In genomic region chr6:59024164-59024724, GRCm38 (mm10) we compare ENCODE assay signal across 8 mouse cellular contexts. TPM values are rescaled to one million over a fixed set of nuclear protein-coding genes. Genes with fewer than 3 reads are reported as not detected.
DNase-seq lines count a peak whose midpoint lies in the region; ATAC-seq and TF ChIP-seq lines count a peak whose summit lies in the region.

Gene Fam13a, minus strand, starts transcription at chr6:59024549.

- ATAC-seq in forebrain, embryonic 14.5 days, result peak; percentile 99
- ATAC-seq in liver, embryonic 14.5 days (ENCODE audit: insufficient read depth), result peak; percentile 92
- ATAC-seq in neural tube, embryonic 12.5 days (ENCODE audit: low FRiP score, low read depth), result peak; percentile 98

- peaks cover 7% of the 10 kb centered on the region for H3K4me1 ChIP-seq in E14TG2a.4 (replicated peaks; ENCODE audit: low read depth, low read length)
- peaks cover 3% of the 10 kb centered on the region; the same call in 1 of the 2 replicates for H3K4me1 ChIP-seq in forebrain, embryonic 14.5 days (ENCODE audit: control insufficient read depth, insufficient read depth, low read length)
- no peaks in the 10 kb centered on the region; a peak in 1 of 4 replicates for H3K4me1 ChIP-seq in liver, embryonic 14.5 days (replicated peaks; ENCODE audit: control insufficient read depth in 2 of 2, insufficient read depth in 2 of 2, low read length in 1 of 2)
- H3K4me1 ChIP-seq in neural tube, embryonic 12.5 days, result no peaks in the 10 kb centered on the region

- intact Hi-C loops in heart, postnatal 10 days (cut with DNase I), result no loop called here

- H3K9me3 ChIP-seq in E14TG2a.4 (ENCODE audit: low read length), result no peaks in the 10 kb centered on the region
- no peaks in the 10 kb centered on the region for H3K9me3 ChIP-seq in forebrain, embryonic 14.5 days (replicated peaks; ENCODE audit: control insufficient read depth, low read length)
- H3K9me3 ChIP-seq in liver, embryonic 14.5 days (ENCODE audit: control insufficient read depth, low read length), result no peaks in the 10 kb centered on the region
- no peaks in the 10 kb centered on the region for H3K9me3 ChIP-seq in neural tube, embryonic 12.5 days

- 0 out of 2 replicates have a peak, but pooled peaks cover 4% of the 10 kb centered on the region for H3K27me3 ChIP-seq in E14TG2a.4 (ENCODE audit: insufficient read depth, low read length)
- H3K27me3 ChIP-seq in forebrain, embryonic 14.5 days (replicated peaks; ENCODE audit: control insufficient read depth, insufficient read depth, low read length), result no peaks in the 10 kb centered on the region
- no peaks in the 10 kb centered on the region for H3K27me3 ChIP-seq in liver, embryonic 14.5 days (ENCODE audit: control insufficient read depth, insufficient read depth, low read length)
- no peaks in the 10 kb centered on the region for H3K27me3 ChIP-seq in neural tube, embryonic 12.5 days (replicated peaks)

- peak within 1 kb of the TSS; percentile 58 for H3K4me2 ChIP-seq in forebrain, embryonic 14.5 days (ENCODE audit: low read length)
- peak within 1 kb of the TSS; percentile 63 for H3K4me2 ChIP-seq in liver, embryonic 14.5 days (ENCODE audit: low read depth)
- peak within 1 kb of the TSS; percentile 63 for H3K4me2 ChIP-seq in neural tube, embryonic 12.5 days (replicated peaks)

- no peak for TF ChIP-seq CTCF in E14TG2a.4 (conservative IDR thresholded peaks at IDR 0.05; ENCODE audit: low read length)
- no peak for TF ChIP-seq CTCF in liver, embryonic 14.5 days (IDR thresholded peaks at IDR 0.05; ENCODE audit: low read depth)

- H3K4me3 ChIP-seq in E14TG2a.4 (replicated peaks; ENCODE audit: low read length), result peak within 1 kb of the TSS; percentile 64
- peak within 1 kb of the TSS; percentile 47 for H3K4me3 ChIP-seq in forebrain, embryonic 14.5 days (ENCODE audit: low read depth, low read length)
- H3K4me3 ChIP-seq in liver, embryonic 14.5 days (ENCODE audit: insufficient read depth in 1 of 2, low read depth in 2 of 2, low read length in 2 of 2), result peak within 1 kb of the TSS; percentile 50 to 65
- peak within 1 kb of the TSS; percentile 49 for H3K4me3 ChIP-seq in neural tube, embryonic 12.5 days

- TF ChIP-seq EP300 in liver, embryonic 14.5 days (IDR thresholded peaks at IDR 0.05; ENCODE audit: low read depth), result no peak

- H3K36me3 ChIP-seq in E14TG2a.4 (ENCODE audit: insufficient read depth, low read length), result no peaks in the 10 kb centered on the region
- H3K36me3 ChIP-seq in forebrain, embryonic 14.5 days (ENCODE audit: control insufficient read depth, insufficient read depth, low read length), result no peaks in the 10 kb centered on the region
- no peaks in the 10 kb centered on the region for H3K36me3 ChIP-seq in liver, embryonic 14.5 days (replicated peaks; ENCODE audit: control insufficient read depth, insufficient read depth, low read depth)
- no peaks in the 10 kb centered on the region for H3K36me3 ChIP-seq in neural tube, embryonic 12.5 days

- WGBS in forebrain, embryonic 14.5 days, result under 1% methylated on average over 16 of the region's 16 CpGs
- WGBS in liver, embryonic 14.5 days (ENCODE audit: insufficient replicate concordance), result under 1% methylated on average over 16 of the region's 16 CpGs
- 1% methylated on average over 16 of the region's 16 CpGs for WGBS in neural tube, embryonic 12.5 days

- 0 out of 2 replicates have a peak within 1 kb of the TSS, but pooled peaks have one; percentile 16 for H3K27ac ChIP-seq in forebrain, embryonic 14.5 days (ENCODE audit: low read depth, low read length)
- H3K27ac ChIP-seq in liver, embryonic 14.5 days, result no peak within 1 kb of the TSS
- H3K27ac ChIP-seq in neural tube, embryonic 12.5 days, result no peak within 1 kb of the TSS

- DNase-seq in cerebellum, adult 11 months, result peak; percentile 54
- DNase-seq in forebrain, embryonic 14.5 days (ENCODE audit: low spot score), result peak; percentile 91
- peak; percentile 88 to 91 for DNase-seq in heart, postnatal 10 days
- peak; percentile 78 to 87 for DNase-seq in kidney, postnatal 4 days
- DNase-seq in liver, embryonic 14.5 days (ENCODE audit: low read depth in 3 of 3, low spot score in 3 of 3), result peak; percentile 42 to 61 (median 43)
- DNase-seq in thymus, adult 18-20 months, result peak; percentile 56 to 63

- H3K9ac ChIP-seq in forebrain, embryonic 14.5 days (ENCODE audit: low read length), result peak within 1 kb of the TSS; percentile 68
- peak within 1 kb of the TSS; percentile 18; the same call in 1 of the 2 replicates for H3K9ac ChIP-seq in liver, embryonic 14.5 days (replicated peaks)
- peak within 1 kb of the TSS; percentile 44; the same call in 1 of the 2 replicates for H3K9ac ChIP-seq in neural tube, embryonic 12.5 days

RNA-seq across cellular contexts. Expression of gene Fam13a, which starts in this region (rescaled TPM):
- polyA plus RNA-seq in forebrain, embryonic 14.5 days (2014; fragmentation: Nextera tagmentation; extraction: Ambion mirVana), result 6.5 and 8.8 TPM in 2 replicates
- 10 to 100 TPM; 16.8 to 17.6 TPM for total RNA-seq in heart, postnatal 10 days (2021)
- polyA plus RNA-seq in liver, embryonic 14.5 days (2012; rRNA removed), result 0.23 and 0.32 TPM in 2 replicates
- 0.77 and 1.1 TPM in 2 replicates for polyA plus RNA-seq in liver, embryonic 14.5 days (2014; fragmentation: Nextera tagmentation; extraction: Ambion mirVana)
- 4.5 and 5.7 TPM in 2 replicates for polyA plus RNA-seq in neural tube, embryonic 12.5 days (2016; fragmentation: Nextera tagmentation; extraction: Ambion mirVana)

Comparison
In these comparisons a context has a peak if more than half of its experiments do, and no peak if none do; other contexts are left out.
1. H3K9ac ChIP-seq: peak in every context shown above with its lines; median percentile 68 in forebrain, embryonic 14.5 days; 44 in neural tube, embryonic 12.5 days; 18 in liver, embryonic 14.5 days.